Mouse (Mus musculus) ES-Bruce4 (cell line): ENCODE results near the gene Casc3. TPM values are rescaled to one million over a fixed set of nuclear protein-coding genes. Genes with fewer than 3 reads are reported as not detected.

ENCODE experiments used
- H3K27ac ChIP-seq: 2 replicates; pipeline ENCODE4 v1.5.1; 2012; ENCODE audit warnings: low read length, inconsistent platforms; ENCODE audit not compliant: insufficient read depth
- H3K27me3 ChIP-seq: 2 replicates; pipeline ENCODE4 v1.6.1; 2012; ENCODE audit warnings: mild to moderate bottlenecking, low read length, inconsistent platforms; ENCODE audit not compliant: control insufficient read depth, poor library complexity, insufficient read depth, severe bottlenecking
- H3K36me3 ChIP-seq: 2 replicates; pipeline ENCODE4 v1.6.1; 2012; ENCODE audit warnings: inconsistent platforms, mild to moderate bottlenecking, low read length, moderate library complexity; ENCODE audit not compliant: control insufficient read depth, poor library complexity, insufficient read depth, severe bottlenecking
- H3K4me1 ChIP-seq: one replicate; pipeline ENCODE4 v1.8.1; 2011; ENCODE audit warnings: low read length; ENCODE audit not compliant: control insufficient read depth, insufficient read depth
- H3K4me3 ChIP-seq: 2 replicates; pipeline ENCODE4 v1.5.1; 2011; ENCODE audit warnings: low read depth, mild to moderate bottlenecking, low read length
- H3K9ac ChIP-seq: 2 replicates; pipeline ENCODE4 v1.6.1; 2012; ENCODE audit warnings: low read depth, mild to moderate bottlenecking, inconsistent platforms; ENCODE audit not compliant: poor library complexity, severe bottlenecking
- H3K9me3 ChIP-seq: replicated peaks from 2 replicates; pipeline ENCODE4 v1.6.1; 2012; ENCODE audit warnings: mild to moderate bottlenecking, low read length, inconsistent platforms; ENCODE audit not compliant: control insufficient read depth, poor library complexity, insufficient read depth, severe bottlenecking
- CTCF ChIP-seq: IDR thresholded peaks from one replicate; pipeline ENCODE4 v1.8.1; 2011; ENCODE audit warnings: low read depth, low read length
- EP300 ChIP-seq: IDR thresholded peaks from 2 replicates; pipeline ENCODE4 v1.6.1; 2011; ENCODE audit warnings: low read depth, low read length; ENCODE audit not compliant: insufficient read depth
- POLR2A ChIP-seq: IDR thresholded peaks from one replicate; pipeline ENCODE4 v1.8.1; 2011; ENCODE audit warnings: low read length; ENCODE audit not compliant: insufficient read depth
- polyA plus RNA-seq: library from polyadenylated mRNA; stranded (reverse); fragments of >200 nt; gene quantifications from 2 replicates; pipeline ENCODE4 v1.2.4, GENCODE M21; 2011; ENCODE audit warnings: low read depth; ENCODE audit not compliant: missing spikeins, insufficient read depth, insufficient read length

Gene Casc3
- polyA plus RNA-seq, 1 experiment: 55.0 TPM

- no peak overlapping the region for H3K27ac ChIP-seq
- no peak overlapping the region for H3K9ac ChIP-seq
- no peak for TF ChIP-seq EP300
- TF ChIP-seq POLR2A: no peak
- no peak for TF ChIP-seq CTCF
- H3K4me3 ChIP-seq: no peak overlapping the region
- no peaks in the 10 kb centered on the region for H3K4me1 ChIP-seq
- H3K27me3 ChIP-seq: no peaks in the 10 kb centered on the region
- no peaks in the 10 kb centered on the region for H3K9me3 ChIP-seq
- peaks cover 27% of the 10 kb centered on the region for H3K36me3 ChIP-seq
Measured at GRCm38 (mm10) chr11:98797306-98797705, 7.4 kb upstream of the Casc3 start.

DNA sequence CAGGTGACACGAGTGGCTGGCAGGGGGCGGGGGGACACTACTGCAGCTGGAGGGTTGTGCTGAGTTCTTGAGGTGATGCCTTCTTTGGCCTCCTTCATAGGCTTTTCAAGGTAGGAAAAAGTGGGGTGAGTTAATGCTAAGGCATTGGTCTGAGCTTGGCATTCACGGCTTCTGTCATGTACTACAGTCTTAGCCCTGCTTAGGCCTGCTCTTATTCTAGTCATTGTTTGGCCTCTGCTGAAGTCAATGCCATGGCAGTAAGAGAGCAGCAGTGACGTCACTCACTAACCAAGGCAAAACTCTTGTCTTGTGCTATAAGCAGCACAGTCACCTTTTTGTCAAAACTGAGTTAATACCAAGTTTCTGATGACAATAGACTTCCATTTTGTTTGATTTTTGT lies 6.8 kb upstream of the Casc3 start:
- no peaks in the 10 kb centered on the region for H3K9me3 ChIP-seq
- H3K27ac ChIP-seq: no peak overlapping the region
- no peak for TF ChIP-seq CTCF
- no peak for TF ChIP-seq POLR2A
- no peak for TF ChIP-seq EP300
- H3K9ac ChIP-seq: no peak overlapping the region
- H3K4me3 ChIP-seq: no peak overlapping the region
- no peaks in the 10 kb centered on the region for H3K4me1 ChIP-seq
- H3K27me3 ChIP-seq: no peaks in the 10 kb centered on the region
- H3K36me3 ChIP-seq: peaks cover 33% of the 10 kb centered on the region

- H3K36me3 ChIP-seq: peaks cover 60% of the 10 kb centered on the region
Measured at GRCm38 (mm10) chr11:98808417-98808816, 3.7 kb downstream of the Casc3 start.

DNA sequence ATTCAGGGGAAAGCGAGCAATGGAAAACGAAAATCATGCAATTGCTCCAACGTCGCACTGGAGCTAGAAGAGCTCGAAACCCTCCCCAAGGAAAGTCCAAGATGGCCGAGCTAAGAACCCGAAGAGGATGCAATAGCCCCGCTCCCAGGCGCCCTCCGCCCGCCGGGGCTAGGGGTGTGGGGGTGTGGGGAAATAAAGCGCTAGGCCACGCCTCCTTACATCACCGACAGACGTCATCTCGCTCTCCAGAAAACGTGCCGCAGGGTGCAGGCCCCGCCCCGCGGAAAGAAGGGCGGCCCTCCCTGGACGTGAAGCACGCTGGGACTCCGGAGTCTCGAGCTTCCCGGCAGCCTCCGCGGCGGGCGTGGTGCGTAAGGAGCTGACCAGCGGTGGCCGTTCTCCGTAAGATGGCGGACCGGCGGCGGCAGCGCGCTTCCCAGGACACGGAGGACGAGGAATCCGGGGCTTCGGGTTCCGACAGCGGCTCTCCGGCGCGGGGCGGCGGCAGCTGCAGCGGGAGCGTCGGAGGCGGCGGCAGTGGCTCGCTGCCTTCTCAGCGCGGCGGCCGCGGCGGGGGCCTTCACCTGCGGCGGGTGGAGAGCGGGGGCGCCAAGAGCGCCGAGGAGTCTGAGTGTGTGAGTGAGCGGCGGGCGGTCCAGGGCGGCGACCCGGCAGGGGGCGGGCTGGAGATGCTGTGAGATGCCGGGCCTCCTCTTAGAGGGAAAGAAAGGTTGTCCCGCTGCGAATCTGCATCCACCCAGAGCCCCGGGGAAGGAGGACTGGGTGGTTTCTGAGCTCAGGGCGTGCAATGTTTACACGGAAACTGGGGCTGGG lies 5.0 kb downstream of the Casc3 start:
- Histone ChIP-seq H3K27ac (peak overlapping the region; percentile 77), H3K36me3 (peaks cover 59% of the 10 kb centered on the region), H3K9ac (peak overlapping the region; percentile 84), H3K4me1 (peaks cover 2% of the 10 kb centered on the region), H3K27me3 (no peaks in the 10 kb centered on the region), H3K9me3 (no peaks in the 10 kb centered on the region), H3K4me3 (peak overlapping the region; percentile 93)
- peak; percentile 58 for TF ChIP-seq POLR2A
- no peak for TF ChIP-seq CTCF
- peak; percentile 48; the same call in 1 of the 2 replicates for TF ChIP-seq EP300

More at GRCm38 (mm10) chr11:98808417-98808816, 3.7 kb downstream of the Casc3 start:
- H3K4me1 ChIP-seq: peaks cover 2% of the 10 kb centered on the region
- no peak overlapping the region for H3K4me3 ChIP-seq
- peak overlapping the region; percentile 64; the same call in 1 of the 2 replicates for H3K9ac ChIP-seq
- no peak overlapping the region for H3K27ac ChIP-seq
- H3K9me3 ChIP-seq: no peaks in the 10 kb centered on the region
- TF ChIP-seq CTCF (no peak), EP300 (no peak), POLR2A (no peak)
- H3K27me3 ChIP-seq: no peaks in the 10 kb centered on the region

GRCm38 (mm10) chr11:98810686-98811085 lies 6.0 kb downstream of the Casc3 start:
- peak overlapping the region; percentile 93 for H3K4me3 ChIP-seq
- TF ChIP-seq CTCF (no peak), POLR2A (no peak), EP300 (no peak)
- H3K9ac ChIP-seq: peak overlapping the region; percentile 84
- peaks cover 2% of the 10 kb centered on the region for H3K4me1 ChIP-seq
- H3K9me3 ChIP-seq: no peaks in the 10 kb centered on the region
- no peaks in the 10 kb centered on the region for H3K27me3 ChIP-seq
- peaks cover 57% of the 10 kb centered on the region for H3K36me3 ChIP-seq
- H3K27ac ChIP-seq: peak overlapping the region; percentile 71

- H3K27ac ChIP-seq: no peak overlapping the region
- H3K27me3 ChIP-seq: no peaks in the 10 kb centered on the region
- H3K4me1 ChIP-seq: peaks cover 2% of the 10 kb centered on the region
- H3K9me3 ChIP-seq: no peaks in the 10 kb centered on the region
- peaks cover 75% of the 10 kb centered on the region for H3K36me3 ChIP-seq
- H3K9ac ChIP-seq: no peak overlapping the region
- no peak overlapping the region for H3K4me3 ChIP-seq
- no peak for TF ChIP-seq EP300
- TF ChIP-seq CTCF: no peak
- no peak for TF ChIP-seq POLR2A
Measured at GRCm38 (mm10) chr11:98816706-98817239, 12.1 kb downstream of the Casc3 start.
